Mouse (Mus musculus) hindbrain, embryonic 14.5 days (tissue): ENCODE results near the gene Eva1a. TPM values are rescaled to one million over a fixed set of nuclear protein-coding genes. Genes with fewer than 3 reads are reported as not detected.

ENCODE experiments used
- ATAC-seq: fragments of 200-750 bp; cut with Nextera tagmentation; 2 replicates; pipeline ENCODE4 v1.8.0; 2017; ENCODE audit warnings: moderate number of reproducible peaks, mild to moderate bottlenecking, moderate TSS enrichment, moderate library complexity; ENCODE audit not compliant: low FRiP score
- DNase-seq: peaks from one replicate; pipeline ENCODE4 v3.0.0-alpha.2; 2015; ENCODE audit warnings: low spot score
- H3K27ac ChIP-seq: fragments of 300-500 bp; sonication (generic); 2 replicates; pipeline ENCODE4 v1.5.1; 2014; ENCODE audit warnings: mild to moderate bottlenecking, moderate library complexity
- H3K27me3 ChIP-seq: fragments of 300-500 bp; sonication (generic); 2 replicates; pipeline ENCODE4 v1.6.1; 2014; ENCODE audit warnings: mild to moderate bottlenecking, low read length, mixed read lengths; ENCODE audit not compliant: control insufficient read depth, insufficient read depth
- H3K36me3 ChIP-seq: fragments of 300-500 bp; sonication (generic); replicated peaks from 2 replicates; pipeline ENCODE4 v1.6.1; 2014; ENCODE audit not compliant: control insufficient read depth, insufficient read depth
- H3K4me1 ChIP-seq: fragments of 300-500 bp; sonication (generic); replicated peaks from 2 replicates; pipeline ENCODE4 v1.6.1; 2014; ENCODE audit warnings: antibody characterized with exemption, low read length, mixed read lengths; ENCODE audit not compliant: control insufficient read depth, insufficient read depth
- H3K4me2 ChIP-seq: fragments of 300-500 bp; sonication (generic); replicated peaks from 2 replicates; pipeline ENCODE4 v1.6.1; 2014; ENCODE audit warnings: mild to moderate bottlenecking, moderate library complexity
- H3K4me3 ChIP-seq: fragments of 300-500 bp; sonication (generic); replicated peaks from 2 replicates; pipeline ENCODE4 v1.5.1; 2014; ENCODE audit warnings: mild to moderate bottlenecking, low read length
- H3K9ac ChIP-seq: fragments of 300-500 bp; sonication (generic); 2 replicates; pipeline ENCODE4 v1.6.1; 2014
- H3K9me3 ChIP-seq: fragments of 300-500 bp; sonication (generic); 2 replicates; pipeline ENCODE4 v1.6.1; 2016; ENCODE audit warnings: low read length; ENCODE audit not compliant: control insufficient read depth
- WGBS: fragments of 180-500 bp; shearing (Covaris S2); extraction: QIAGEN DNeasy Blood & Tissue Kit; methylation state at CpG from one replicate; pipeline ENCODE4 v1.1.7; 2014; 5-methylcytosine and 5-hydroxymethylcytosine counted together
- polyA plus RNA-seq: library from polyadenylated mRNA; unstranded; fragments of >200 nt; fragmentation: Nextera tagmentation; extraction: Ambion mirVana; gene quantifications from 2 replicates; pipeline ENCODE4 v1.2.1, GENCODE M21; 2014

Gene Eva1a
- polyA plus RNA-seq, 1 experiment from 2014 or later = 0.64 TPM

DNA sequence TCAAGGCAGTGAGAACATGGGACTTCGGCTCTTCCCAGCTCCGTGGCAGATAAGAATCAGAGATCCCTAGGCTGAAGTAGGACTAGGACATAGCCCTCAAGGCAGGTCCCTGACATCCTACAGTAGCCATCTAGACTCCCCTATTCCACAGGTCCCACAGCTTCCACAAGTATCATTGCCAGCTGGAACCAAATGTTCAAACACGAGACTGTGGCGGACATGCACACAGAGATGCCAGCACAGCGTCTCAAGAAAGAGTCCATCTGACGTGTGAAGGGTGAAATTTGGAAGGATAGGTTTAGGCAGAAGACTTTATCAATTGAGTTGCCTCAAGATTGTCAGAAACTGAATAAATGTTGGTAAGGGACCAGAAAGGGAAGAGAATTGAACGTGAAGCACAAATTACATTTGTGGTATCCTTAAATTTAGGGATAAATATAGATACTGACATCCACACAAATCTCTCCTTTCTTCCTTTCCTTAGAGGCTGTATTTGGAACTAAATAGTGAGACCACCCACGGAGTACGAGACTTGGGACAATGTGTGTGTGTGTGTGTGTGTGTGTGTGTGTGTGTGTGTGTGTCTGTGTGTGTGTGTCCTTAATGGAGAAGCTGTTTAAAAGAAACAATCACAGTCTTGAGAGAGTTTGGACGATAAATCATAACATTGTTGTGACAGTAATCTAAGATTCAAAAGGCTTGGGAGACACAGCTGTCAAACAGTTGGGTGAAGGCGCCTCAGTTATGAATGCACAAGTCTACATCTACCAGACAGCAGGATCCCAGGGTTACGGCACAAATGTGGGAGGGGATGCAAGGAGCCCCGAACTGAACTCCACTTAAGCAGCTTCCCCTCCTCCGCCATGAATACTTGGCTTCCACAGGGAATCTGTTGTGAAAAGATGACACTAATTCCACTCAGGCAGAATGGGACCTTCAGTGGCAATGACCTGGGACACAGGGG, 71.6 kb downstream of the Eva1a start:
- Histone ChIP-seq H3K9me3 (no peaks in the 10 kb centered on the region), H3K4me2 (no peak overlapping the region), H3K4me3 (no peak overlapping the region), H3K4me1 (no peaks in the 10 kb centered on the region), H3K9ac (no peak overlapping the region), H3K27me3 (no peaks in the 10 kb centered on the region), H3K36me3 (no peaks in the 10 kb centered on the region), H3K27ac (no peak overlapping the region)
- 74% methylated on average over 14 of the region's 14 CpGs for WGBS
- DNase-seq (no peak), ATAC-seq (no peak)

DNA sequence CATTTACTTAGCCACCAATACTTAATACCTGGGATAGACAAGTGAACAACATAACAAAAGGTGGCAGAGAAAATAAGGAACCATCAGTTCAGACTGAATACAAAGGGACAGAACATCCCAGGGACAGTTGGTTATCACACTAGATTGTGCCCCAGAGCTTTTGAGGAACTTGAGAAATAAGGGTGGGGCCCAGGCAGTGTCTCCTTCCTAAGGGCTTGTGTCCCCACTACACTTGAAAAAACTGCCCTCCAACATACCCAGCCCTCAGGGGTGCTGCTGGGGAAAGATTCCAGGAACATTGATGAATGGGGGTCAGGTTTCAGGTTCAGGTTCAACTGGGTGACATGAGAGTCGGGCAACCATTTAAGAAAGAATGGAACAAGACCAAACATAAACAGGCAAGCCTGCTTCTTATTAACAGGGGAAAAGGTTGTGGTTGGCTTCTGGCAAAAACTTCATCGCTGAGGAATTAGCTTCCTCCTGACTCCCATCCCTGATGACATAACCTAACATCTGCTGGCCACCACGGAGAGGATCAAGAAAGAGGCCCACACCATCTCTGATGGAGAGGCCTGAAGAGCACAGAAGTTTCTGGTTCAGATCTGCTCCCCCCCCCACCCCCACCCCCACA, 74.6 kb downstream of the Eva1a start:
- no peak for ATAC-seq
- H3K36me3 ChIP-seq = no peaks in the 10 kb centered on the region

DNA sequence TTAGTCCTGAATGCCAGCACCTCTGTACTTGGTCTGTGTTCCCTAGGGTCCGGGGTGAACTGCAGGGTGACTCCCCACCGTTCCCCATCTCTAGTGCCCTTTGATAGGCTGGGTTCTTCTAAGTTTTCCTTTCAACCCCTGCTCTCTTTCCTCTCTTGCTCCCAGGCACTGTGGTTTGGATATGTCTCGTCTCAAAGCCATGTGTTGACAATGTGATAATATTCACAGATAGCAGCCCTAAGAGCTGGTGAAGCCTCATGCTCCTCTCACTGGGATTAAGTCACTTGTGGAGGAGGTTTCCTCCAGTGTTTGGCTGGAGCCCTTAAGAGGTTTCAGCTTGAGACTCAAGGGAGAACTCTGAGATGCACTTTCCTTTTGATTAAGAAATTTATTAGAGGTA, 75.3 kb downstream of the Eva1a start:
- Histone ChIP-seq H3K4me3 (no peak overlapping the region), H3K4me2 (no peak overlapping the region), H3K9ac (no peak overlapping the region), H3K27ac (no peak overlapping the region), H3K27me3 (no peaks in the 10 kb centered on the region), H3K36me3 (no peaks in the 10 kb centered on the region), H3K9me3 (no peaks in the 10 kb centered on the region), H3K4me1 (no peaks in the 10 kb centered on the region)
- no peak for ATAC-seq
- no peak for DNase-seq
- 81% methylated on average over 3 of the region's 3 CpGs for WGBS

More for the DNA sequence above, 74.6 kb downstream of the Eva1a start:
- 78% methylated on average over 3 of the region's 3 CpGs for WGBS
- Histone ChIP-seq H3K4me2 (no peak overlapping the region), H3K4me1 (no peaks in the 10 kb centered on the region), H3K9ac (no peak overlapping the region), H3K9me3 (no peaks in the 10 kb centered on the region), H3K4me3 (no peak overlapping the region), H3K27ac (no peak overlapping the region), H3K27me3 (no peaks in the 10 kb centered on the region)
- no peak for DNase-seq

DNA sequence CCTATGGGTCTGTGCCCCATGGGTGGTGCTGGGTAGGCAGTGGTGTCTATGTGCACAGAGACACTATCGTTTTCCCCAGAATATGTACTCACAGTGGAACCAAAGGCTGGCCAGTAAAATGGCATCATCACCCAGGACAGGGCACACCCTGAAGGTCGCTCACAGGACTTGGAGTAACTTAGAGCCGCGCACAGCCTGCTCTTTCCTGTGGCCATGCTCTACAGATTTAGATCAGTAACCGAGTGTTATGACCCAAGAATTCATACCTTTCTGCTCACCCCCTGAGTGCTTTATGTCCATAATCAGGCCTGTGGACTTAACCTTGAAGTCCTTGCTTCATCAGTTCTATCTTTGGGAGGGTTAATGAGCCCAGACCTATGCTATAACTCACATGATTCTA, 77.0 kb downstream of the Eva1a start:
- no peak for DNase-seq
- Histone ChIP-seq H3K36me3 (no peaks in the 10 kb centered on the region), H3K27me3 (no peaks in the 10 kb centered on the region), H3K4me2 (no peak overlapping the region), H3K4me1 (no peaks in the 10 kb centered on the region), H3K9me3 (no peaks in the 10 kb centered on the region), H3K27ac (no peak overlapping the region), H3K9ac (no peak overlapping the region), H3K4me3 (no peak overlapping the region)
- no peak for ATAC-seq
- WGBS = 89% methylated on average over 5 of the region's 5 CpGs

DNA sequence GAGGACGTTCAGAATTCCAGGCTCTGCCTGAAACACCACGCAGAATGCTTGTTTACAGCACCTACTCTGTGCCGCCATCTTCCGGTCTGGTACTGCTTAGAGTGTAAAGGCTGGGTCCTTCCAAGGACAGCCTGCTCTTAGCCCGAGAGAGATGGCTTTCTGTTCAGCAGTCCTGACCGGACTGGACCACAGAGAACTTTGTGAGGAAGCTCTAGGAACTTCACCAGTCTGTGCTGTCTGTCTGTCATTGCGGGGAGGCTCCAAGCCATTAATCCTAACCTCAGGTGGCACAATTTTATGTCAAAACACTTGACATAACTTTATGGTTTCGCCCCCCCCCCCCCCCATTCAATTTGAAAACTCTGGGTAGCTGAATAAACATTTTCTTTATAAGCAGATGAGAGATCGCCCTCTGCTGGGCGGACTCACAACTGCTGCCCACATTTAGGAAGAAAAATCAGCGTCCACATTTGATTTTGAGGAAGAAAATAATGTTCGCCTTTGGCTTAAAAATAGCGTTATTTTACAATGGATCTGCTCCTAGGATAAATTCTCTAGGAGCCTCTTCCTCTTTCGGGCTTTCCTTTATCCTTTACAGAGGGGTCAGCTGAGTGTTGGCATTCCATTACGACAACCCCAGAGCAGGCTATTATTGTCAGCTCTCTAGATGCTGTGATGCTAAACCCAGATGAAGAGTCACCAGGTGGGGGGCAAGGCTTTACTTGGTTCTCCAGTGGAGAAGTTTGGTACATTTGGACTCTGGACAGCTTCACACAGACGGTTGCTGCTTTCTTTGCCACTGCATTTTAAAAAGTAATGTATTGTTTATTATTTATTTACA, 78.7 kb downstream of the Eva1a start:
- no peak overlapping the region for H3K27ac ChIP-seq
- peak overlapping the region; percentile 29; the same call in 1 of the 2 replicates for H3K4me2 ChIP-seq
- H3K4me3 ChIP-seq = no peak overlapping the region
- no peaks in the 10 kb centered on the region for H3K9me3 ChIP-seq
- peak; percentile 73 for DNase-seq
- H3K36me3 ChIP-seq = no peaks in the 10 kb centered on the region
- 25% methylated on average over 16 of the region's 16 CpGs for WGBS
- H3K27me3 ChIP-seq = no peaks in the 10 kb centered on the region
- no peaks in the 10 kb centered on the region for H3K4me1 ChIP-seq
- 0 out of 2 replicates have a peak overlapping the region, but pooled peaks have one; percentile 24 for H3K9ac ChIP-seq
- ATAC-seq = peak; percentile 51; the same call in 1 of the 2 replicates

DNA sequence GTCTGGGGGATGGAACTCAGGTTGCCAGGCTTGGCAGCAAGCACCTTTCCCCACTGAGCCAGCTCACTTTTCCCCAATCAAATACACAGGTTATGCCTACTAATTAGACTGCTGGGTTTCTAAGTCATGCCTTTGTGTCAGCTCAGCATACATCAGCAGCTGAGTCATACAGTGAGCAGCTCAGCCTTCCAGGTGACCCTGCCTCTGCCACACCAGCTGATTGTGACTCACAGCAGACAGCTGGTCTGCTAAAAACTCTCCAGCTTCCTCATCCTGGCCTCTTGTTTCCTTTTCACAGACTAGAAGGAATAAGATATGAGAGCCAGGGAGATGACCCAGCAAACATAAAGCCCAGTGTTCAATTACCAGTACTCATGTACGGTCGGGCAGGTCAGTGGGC, 84.3 kb downstream of the Eva1a start:
- no peak overlapping the region for H3K4me2 ChIP-seq
- no peaks in the 10 kb centered on the region for H3K9me3 ChIP-seq
- H3K27ac ChIP-seq = no peak overlapping the region
- 94% methylated on average over 2 of the region's 2 CpGs for WGBS
- ATAC-seq (no peak), DNase-seq (no peak)
- H3K4me1 ChIP-seq = no peaks in the 10 kb centered on the region
- H3K4me3 ChIP-seq = no peak overlapping the region
- H3K36me3 ChIP-seq = no peaks in the 10 kb centered on the region
- H3K9ac ChIP-seq = no peak overlapping the region
- H3K27me3 ChIP-seq = no peaks in the 10 kb centered on the region

DNA sequence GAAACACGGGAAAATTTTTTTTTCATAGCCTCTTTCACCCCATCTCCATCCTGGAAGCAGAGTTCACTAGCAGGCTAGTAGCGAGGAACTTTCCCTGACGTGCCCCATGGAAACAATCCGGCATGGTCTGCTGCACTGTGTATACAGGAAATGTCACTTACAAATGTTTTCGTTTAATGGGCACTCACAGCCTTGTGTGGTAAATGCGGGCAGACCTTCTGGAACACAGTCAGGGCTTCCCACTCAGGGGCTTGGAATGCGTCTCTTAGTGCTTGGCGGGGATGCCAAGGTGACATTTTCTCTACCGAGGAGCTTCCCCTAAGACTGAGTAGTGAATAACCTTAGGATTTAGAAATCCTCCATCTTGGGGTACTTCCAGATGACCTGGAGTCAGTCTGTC, 87.0 kb downstream of the Eva1a start:
- Histone ChIP-seq H3K9ac (no peak overlapping the region), H3K36me3 (no peaks in the 10 kb centered on the region), H3K27me3 (no peaks in the 10 kb centered on the region), H3K27ac (no peak overlapping the region), H3K9me3 (no peaks in the 10 kb centered on the region), H3K4me1 (no peaks in the 10 kb centered on the region), H3K4me2 (no peak overlapping the region), H3K4me3 (no peak overlapping the region)
- 78% methylated on average over 9 of the region's 9 CpGs for WGBS
- ATAC-seq (no peak), DNase-seq (no peak)

DNA sequence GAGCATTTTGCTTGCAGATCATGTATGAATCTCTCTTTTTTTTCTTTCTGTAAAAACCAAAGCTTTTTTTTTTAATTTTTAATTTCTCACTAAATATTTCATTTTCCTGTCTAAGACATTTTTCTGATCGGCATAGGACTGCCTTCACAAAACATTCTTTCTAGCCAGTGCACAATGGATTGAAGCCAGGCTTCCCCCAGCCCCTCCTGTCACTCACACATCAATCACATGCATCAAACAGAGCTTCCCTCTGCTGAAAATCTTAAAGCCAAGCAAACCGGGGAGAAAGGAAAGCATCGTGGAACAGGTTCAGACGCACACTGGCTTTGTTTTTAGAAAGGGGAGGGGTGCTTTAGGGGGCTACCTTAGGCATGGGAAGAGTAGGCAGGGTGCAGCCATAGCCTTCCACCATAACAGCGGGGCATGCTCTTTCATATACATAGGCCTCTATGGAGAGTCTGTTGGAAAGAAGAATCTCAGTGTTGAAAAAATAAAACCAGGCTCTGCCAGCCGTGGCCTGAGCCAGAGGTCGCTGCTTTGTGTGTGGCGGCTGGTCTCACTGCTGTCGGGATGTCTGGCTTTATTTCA, 88.9 kb downstream of the Eva1a start:
- H3K36me3 ChIP-seq = no peaks in the 10 kb centered on the region
- no peak overlapping the region for H3K4me2 ChIP-seq
- no peak overlapping the region for H3K27ac ChIP-seq
- 57% methylated on average over 9 of the region's 9 CpGs for WGBS
- H3K4me1 ChIP-seq = 0 out of 2 replicates have a peak, but pooled peaks cover 3% of the 10 kb centered on the region
- H3K9ac ChIP-seq = no peak overlapping the region
- no peak overlapping the region for H3K4me3 ChIP-seq
- no peaks in the 10 kb centered on the region for H3K9me3 ChIP-seq
- DNase-seq (no peak), ATAC-seq (no peak)
- no peaks in the 10 kb centered on the region for H3K27me3 ChIP-seq
